Mouse (Mus musculus) CH12.LX (cell line): Measurements from ENCODE around the gene Ripk1. TPM values are rescaled to one million over a fixed set of nuclear protein-coding genes. Genes with fewer than 3 reads are reported as not detected.

ENCODE experiments used
- DNase-seq: peaks from one replicate; pipeline ENCODE4 v3.0.0-alpha.2; 2013; ENCODE audit errors: extremely low read depth
- H3K27ac ChIP-seq: 2 replicates; pipeline ENCODE4 v1.5.1; 2012; ENCODE audit warnings: low read depth, mild to moderate bottlenecking, control low read depth, moderate library complexity; ENCODE audit not compliant: insufficient read depth
- H3K27me3 ChIP-seq: replicated peaks from 2 replicates; pipeline ENCODE3; 2012; ENCODE audit warnings: inconsistent platforms
- H3K36me3 ChIP-seq, 2 experiments: replicated peaks in 1 of 2; 2 replicates each; pipeline versions ENCODE3 to v1.6.1; 2012; ENCODE audit warnings: inconsistent platforms in 1 of 2, low read length in 1 of 2, mild to moderate bottlenecking in 1 of 2, mixed read lengths in 1 of 2, moderate library complexity in 1 of 2; ENCODE audit not compliant: control insufficient read depth in 1 of 2, insufficient read depth in 1 of 2
- H3K4me1 ChIP-seq, 2 experiments: 2 replicates each; pipeline ENCODE4 v1.6.1; 2012; ENCODE audit warnings: inconsistent platforms in 1 of 2, moderate library complexity in 1 of 2; ENCODE audit not compliant: insufficient read depth in 2 of 2, control insufficient read depth in 1 of 2
- H3K4me2 ChIP-seq: 2 replicates; pipeline ENCODE4 v1.6.1; 2012; ENCODE audit warnings: low read depth, mild to moderate bottlenecking, control low read depth; ENCODE audit not compliant: poor library complexity, insufficient read depth, severe bottlenecking
- H3K4me3 ChIP-seq, 3 experiments: fragments of 150-350 bp in 1 of 3; sonication (generic) in 1 of 3; replicated peaks in 1 of 3; 2 replicates each; pipeline versions ENCODE3 to v1.5.1; 2011 to 2012; ENCODE audit warnings: low read depth in 2 of 3, low read length in 2 of 3, mild to moderate bottlenecking in 2 of 3, moderate library complexity in 2 of 3, control low read depth in 1 of 3, improper control_type of control experiment in 1 of 3, inconsistent platforms in 1 of 3, mixed read lengths in 1 of 3; ENCODE audit not compliant: poor library complexity in 1 of 3
- H3K79me2 ChIP-seq: replicated peaks from 2 replicates; pipeline ENCODE4 v1.6.1; 2012; ENCODE audit warnings: mild to moderate bottlenecking, moderate library complexity; ENCODE audit not compliant: control insufficient read depth, poor library complexity, insufficient read depth, severe bottlenecking; ENCODE audit errors: extremely low read depth
- H3K9ac ChIP-seq: 2 replicates; pipeline ENCODE4 v1.6.1; 2012; ENCODE audit warnings: low read depth, mild to moderate bottlenecking, control low read depth, moderate library complexity; ENCODE audit not compliant: insufficient read depth
- H3K9me3 ChIP-seq: replicated peaks from 2 replicates; pipeline ENCODE3; 2012; ENCODE audit warnings: low read length, inconsistent platforms, mixed read lengths
- BHLHE40 ChIP-seq: IDR thresholded peaks from 2 replicates; pipeline ENCODE4 v1.6.1; 2011; ENCODE audit warnings: mild to moderate bottlenecking, low read depth, low read length, improper control_type of control experiment
- CHD1 ChIP-seq: IDR thresholded peaks from 2 replicates; pipeline ENCODE4 v1.6.1; 2012; ENCODE audit warnings: low read depth, low read length, improper control_type of control experiment, inconsistent platforms
- CHD2 ChIP-seq: IDR thresholded peaks from 2 replicates; pipeline ENCODE4 v1.6.1; 2011; ENCODE audit warnings: low read length, improper control_type of control experiment
- E2F4 ChIP-seq: IDR thresholded peaks from 2 replicates; pipeline ENCODE4 v1.6.1; 2011; ENCODE audit warnings: low read depth, low read length, improper control_type of control experiment; ENCODE audit not compliant: insufficient replicate concordance
- ELF1 ChIP-seq: IDR thresholded peaks from 2 replicates; pipeline ENCODE4 v1.6.1; 2014; ENCODE audit warnings: low read depth, mild to moderate bottlenecking, inconsistent platforms, low read length, improper control_type of control experiment
- EP300 ChIP-seq: IDR thresholded peaks from 2 replicates; pipeline ENCODE4 v1.6.1; 2011; ENCODE audit warnings: low read length, improper control_type of control experiment
- ETS1 ChIP-seq: conservative IDR thresholded peaks from 2 replicates; pipeline ENCODE4 v1.6.1; 2012; ENCODE audit warnings: low read depth, mild to moderate bottlenecking, inconsistent platforms, low read length, improper control_type of control experiment, moderate library complexity
- GABPA ChIP-seq: IDR thresholded peaks from 2 replicates; pipeline ENCODE4 v1.6.1; 2012; ENCODE audit warnings: low read depth, low read length, improper control_type of control experiment, inconsistent platforms; ENCODE audit not compliant: insufficient replicate concordance
- HCFC1 ChIP-seq: IDR thresholded peaks from 2 replicates; pipeline ENCODE4 v1.6.1; 2012; ENCODE audit warnings: low read depth, mild to moderate bottlenecking, inconsistent platforms, low read length, improper control_type of control experiment
- IRF4 ChIP-seq: IDR thresholded peaks from 2 replicates; pipeline ENCODE4 v1.6.1; 2014; ENCODE audit warnings: low read depth, mild to moderate bottlenecking, inconsistent platforms, low read length, improper control_type of control experiment
- JUN ChIP-seq: IDR thresholded peaks from 2 replicates; pipeline ENCODE4 v1.6.1; 2011; ENCODE audit warnings: low read depth, mild to moderate bottlenecking, low read length, improper control_type of control experiment, moderate library complexity; ENCODE audit not compliant: insufficient read depth
- KAT2A ChIP-seq: IDR thresholded peaks from 2 replicates; pipeline ENCODE4 v1.6.1; 2012; ENCODE audit warnings: low read length, improper control_type of control experiment, inconsistent platforms; ENCODE audit not compliant: insufficient replicate concordance
- MAFK ChIP-seq: IDR thresholded peaks from 2 replicates; pipeline ENCODE4 v1.6.1; 2011; ENCODE audit warnings: low read length, improper control_type of control experiment; ENCODE audit not compliant: insufficient replicate concordance
- MAX ChIP-seq: IDR thresholded peaks from 2 replicates; pipeline ENCODE4 v1.6.1; 2011; ENCODE audit warnings: low read length, improper control_type of control experiment
- MAZ ChIP-seq: IDR thresholded peaks from 2 replicates; pipeline ENCODE4 v1.6.1; 2012; ENCODE audit warnings: low read depth, mild to moderate bottlenecking, inconsistent platforms, low read length, improper control_type of control experiment, moderate library complexity
- MXI1 ChIP-seq: IDR thresholded peaks from 2 replicates; pipeline ENCODE4 v1.6.1; 2011; ENCODE audit warnings: mild to moderate bottlenecking, low read depth, low read length, improper control_type of control experiment
- MYC ChIP-seq: IDR thresholded peaks from 2 replicates; pipeline ENCODE4 v1.6.1; 2011; ENCODE audit warnings: low read depth, mild to moderate bottlenecking, improper control_type of control experiment, low read length
- NRF1 ChIP-seq: IDR thresholded peaks from 2 replicates; pipeline ENCODE4 v1.6.1; 2014; ENCODE audit warnings: low read depth, mild to moderate bottlenecking, inconsistent platforms, low read length, improper control_type of control experiment, moderate library complexity
- PAX5 ChIP-seq: IDR thresholded peaks from 2 replicates; pipeline ENCODE4 v1.6.1; 2012; ENCODE audit warnings: low read length, inconsistent platforms, mixed read lengths
- POLR2AphosphoS2 ChIP-seq: IDR thresholded peaks from 2 replicates; pipeline ENCODE4 v1.6.1; 2011; ENCODE audit warnings: low read depth, low read length, improper control_type of control experiment
- RCOR1 ChIP-seq: conservative IDR thresholded peaks from 2 replicates; pipeline ENCODE4 v1.6.1; 2012; ENCODE audit warnings: low read depth, mild to moderate bottlenecking, inconsistent platforms, low read length, improper control_type of control experiment
- UBTF ChIP-seq: IDR thresholded peaks from 2 replicates; pipeline ENCODE4 v1.6.1; 2012; ENCODE audit warnings: low read depth, mild to moderate bottlenecking, inconsistent platforms, low read length, improper control_type of control experiment, moderate library complexity
- USF2 ChIP-seq: conservative IDR thresholded peaks from 2 replicates; pipeline ENCODE4 v1.6.1; 2011; ENCODE audit warnings: low read depth, low read length, improper control_type of control experiment
- ZKSCAN1 ChIP-seq: IDR thresholded peaks from 2 replicates; pipeline ENCODE4 v1.6.1; 2012; ENCODE audit warnings: low read depth, inconsistent platforms, low read length, improper control_type of control experiment, borderline replicate concordance
- dilution Hi-C: fragments of 300-500 bp; cut with MboI; formaldehyde crosslinking; loops from 2 replicates; pipeline ENCODE4 v1.14.3; 2020; ENCODE audit warnings: low sequenced_read_pairs; ENCODE audit not compliant: extremely low pct_unique_long_range_greater_than_20kb, extremely low pct_ligation_motif_present
- in situ Hi-C: fragments of 300-500 bp; cut with MboI; formaldehyde crosslinking; loops from 3 replicates; pipeline ENCODE4 v1.14.3; 2019; ENCODE audit warnings: low sequenced_read_pairs, low pct_ligation_motif_present, low pct_unique_long_range_greater_than_20kb, mixed read lengths
- polyA plus RNA-seq: library from polyadenylated mRNA; unstranded; fragments of >175 nt; gene quantifications from 2 replicates; pipeline ENCODE4 v1.2.1, GENCODE M21; 2012; ENCODE audit warnings: low read depth; ENCODE audit not compliant: insufficient read length
- total RNA-seq, 2 experiments: library from RNA; depleted of rRNA; stranded (reverse); fragments of 300-350 nt in 1 of 2; fragments of >200 nt in 1 of 2; gene quantifications; 2 replicates each; pipeline ENCODE4 v1.2.3; 2012 to 2014

The Ripk1 gene
- total and polyA plus RNA-seq, 3 experiments = 13.1 to 18.6 (median 16.6) TPM

- 0 out of 2 replicates have a peak, but pooled peaks have one; percentile 12 for TF ChIP-seq E2F4
- no peak for TF ChIP-seq USF2
- peak; percentile 44 for TF ChIP-seq ELF1
- TF ChIP-seq IRF4 = no peak
- TF ChIP-seq RCOR1 = no peak; the same call in 1 of the 2 replicates
- TF ChIP-seq NRF1 = peak; percentile 77
- TF ChIP-seq POLR2AphosphoS2 = peak; percentile 38; the same call in 1 of the 2 replicates
- no peak for TF ChIP-seq JUN
- no peak for TF ChIP-seq EP300
- TF ChIP-seq PAX5 = no peak
- no peak for TF ChIP-seq MYC
- TF ChIP-seq MAX = peak; percentile 51; the same call in 1 of the 2 replicates
These were observed 37.7 kb upstream of the Ripk1 start, which contains the start of gene Nqo2 (continued) for GRCm38 (mm10) chr13:33964206-33965046.

- peak overlapping the region; percentile 61 for H3K4me2 ChIP-seq
- no peak for DNase-seq
- H3K4me1 ChIP-seq = peaks cover 2 to 6% of the 10 kb centered on the region in 2 experiments; a peak in 1 of 4 replicates
- no peaks in the 10 kb centered on the region for H3K79me2 ChIP-seq
- H3K9ac ChIP-seq = peak overlapping the region; percentile 61
- no peaks in the 10 kb centered on the region for H3K27me3 ChIP-seq
- H3K27ac ChIP-seq = peak overlapping the region; percentile 70; the same call in 1 of the 2 replicates
- dilution Hi-C loops = no loop called here
- peaks cover 0 to 3% of the 10 kb centered on the region in 2 experiments for H3K36me3 ChIP-seq
- H3K9me3 ChIP-seq = no peaks in the 10 kb centered on the region
- H3K4me3 ChIP-seq = peak overlapping the region; percentile 56 to 75 (median 66)
- in situ Hi-C loops = no loop called here
- TF ChIP-seq IRF4 (peak; percentile 33), CHD1 (peak; percentile 46; the same call in 1 of the 2 replicates), BHLHE40 (no peak; the same call in 1 of the 2 replicates)
- TF ChIP-seq, all 38 proteins: peak for 2
These were observed 36.8 kb upstream of the Ripk1 start for GRCm38 (mm10) chr13:33965056-33966024.

- H3K9ac ChIP-seq = no peak overlapping the region
- dilution Hi-C loops = no loop called here
- in situ Hi-C loops = no loop called here
These were observed 36.1 kb upstream of the Ripk1 start for GRCm38 (mm10) chr13:33966025-33966412.

More at GRCm38 (mm10) chr13:33966025-33966412, 36.1 kb upstream of the Ripk1 start:
- H3K9me3 ChIP-seq = no peaks in the 10 kb centered on the region
- H3K4me2 ChIP-seq = no peak overlapping the region
- H3K4me1 ChIP-seq = peaks cover 2 to 6% of the 10 kb centered on the region in 2 experiments; a peak in 1 of 4 replicates
- no peak overlapping the region for H3K27ac ChIP-seq
- TF ChIP-seq UBTF (no peak), HCFC1 (no peak), CHD1 (no peak), ETS1 (no peak), ELF1 (no peak), MAFK (no peak), IRF4 (no peak), MAZ (no peak), MYC (no peak), MXI1 (no peak), MAX (no peak), ZKSCAN1 (no peak), E2F4 (no peak), CHD2 (no peak), USF2 (no peak), KAT2A (no peak), GABPA (no peak)
- H3K4me3 ChIP-seq = no peak overlapping the region
- DNase-seq = no peak
- H3K36me3 ChIP-seq = peaks cover 0 to 5% of the 10 kb centered on the region in 2 experiments
- H3K27me3 ChIP-seq = no peaks in the 10 kb centered on the region
- H3K79me2 ChIP-seq = no peaks in the 10 kb centered on the region
